Mouse (Mus musculus): ENCODE data around the gene Cdrt4.

The Cdrt4 gene

GRCm38 (mm10) chr11:62995755-62996521, 44.9 kb downstream of the Cdrt4 start:
- in situ Hi-C loops (cut with MboI), result no loop called here

GRCm38 (mm10) chr11:62996522-62996898, 45.5 kb downstream of the Cdrt4 start:
- in situ Hi-C loops (cut with MboI), result no loop called here

DNA sequence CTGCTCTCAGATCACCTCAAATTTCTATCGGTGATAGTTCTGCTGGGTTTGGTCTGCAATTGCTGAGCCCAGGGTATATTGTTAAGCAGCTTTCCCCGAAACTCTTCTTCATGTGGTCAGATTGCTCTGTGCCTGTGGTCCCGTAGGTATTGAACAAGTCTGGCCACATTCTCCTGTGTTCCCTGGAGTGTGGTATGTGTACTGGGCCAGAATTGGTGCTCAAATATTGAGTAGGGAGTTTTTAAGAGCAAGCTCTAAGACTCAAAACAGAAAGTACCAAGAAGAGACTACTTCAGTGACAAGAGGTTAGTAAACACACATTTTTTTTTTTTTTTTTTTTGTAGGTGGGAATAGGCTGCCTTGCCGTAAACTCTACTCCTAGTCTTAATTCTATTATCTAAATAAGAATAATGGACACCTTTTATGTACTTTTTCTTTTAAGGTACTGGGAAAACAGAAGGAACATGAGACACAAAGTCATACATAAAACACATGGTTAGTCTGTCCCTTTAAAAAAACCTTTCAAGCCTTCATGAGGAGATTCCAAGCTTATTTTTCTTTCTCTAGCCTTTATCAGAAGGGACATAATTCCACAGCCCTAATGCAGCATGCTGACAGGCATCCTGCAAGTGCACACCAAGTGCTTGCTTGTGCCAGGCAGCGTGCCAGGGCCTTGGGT, 46.2 kb downstream of the Cdrt4 start:
- in situ Hi-C loops (cut with MboI), result no loop called here

DNA sequence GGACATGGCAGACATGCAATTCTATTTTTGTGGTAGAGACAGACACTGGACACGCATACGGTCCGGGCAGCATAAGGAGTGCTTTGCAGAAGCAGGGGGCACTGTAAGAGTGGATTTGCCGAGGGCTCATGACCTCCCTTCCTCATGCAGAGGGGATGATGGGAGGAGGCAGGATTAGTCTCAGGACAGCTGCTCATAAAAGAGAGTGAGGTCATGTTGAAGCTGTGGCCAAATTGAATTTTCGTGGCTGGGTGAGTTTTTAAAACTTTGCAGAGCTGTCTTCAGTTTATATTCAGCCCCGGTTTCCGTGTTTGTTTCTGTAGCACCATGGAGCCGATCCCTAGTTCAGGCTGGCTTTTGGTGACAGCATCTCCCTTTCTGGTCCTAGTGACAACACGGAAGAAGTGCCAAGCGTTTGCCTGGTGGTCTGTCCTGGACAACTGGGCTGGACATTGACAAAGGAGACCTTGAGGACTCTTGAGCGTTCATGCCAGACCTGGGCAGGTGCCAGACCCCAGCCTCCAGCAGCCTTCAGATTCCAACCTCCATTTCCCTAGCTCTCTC, 46.8 kb downstream of the Cdrt4 start:
- in situ Hi-C loops (cut with MboI), result no loop called here

DNA sequence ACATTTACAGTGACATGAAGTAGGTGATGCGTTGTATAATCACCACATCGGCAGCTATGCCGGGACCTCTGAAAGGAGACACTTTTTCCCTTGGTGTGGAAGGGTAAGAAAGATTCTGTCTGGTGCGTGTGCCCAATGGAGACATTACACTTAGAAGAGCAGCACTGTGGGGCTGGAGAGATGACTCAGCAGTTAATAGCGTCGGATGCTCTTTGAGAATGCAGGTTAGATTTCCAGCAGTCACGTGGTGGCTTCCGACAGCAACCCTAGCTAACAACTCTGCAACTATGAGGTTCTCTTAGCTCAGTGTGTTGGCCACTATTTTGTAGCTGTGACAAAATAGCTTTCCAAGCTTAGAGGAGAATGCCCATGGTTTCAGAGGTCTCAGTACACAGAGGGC, 49.1 kb downstream of the Cdrt4 start:
- in situ Hi-C loops (cut with MboI), result no loop called here

GRCm38 (mm10) chr11:63004617-63005016, 53.6 kb downstream of the Cdrt4 start:
- in situ Hi-C loops (cut with MboI), result no loop called here

GRCm38 (mm10) chr11:63007376-63007775, 56.4 kb downstream of the Cdrt4 start:
- in situ Hi-C loops (cut with MboI), result no loop called here

GRCm38 (mm10) chr11:63008004-63008403, 57.0 kb downstream of the Cdrt4 start:
- in situ Hi-C loops (cut with MboI), result no loop called here

GRCm38 (mm10) chr11:63009761-63010160, 58.8 kb downstream of the Cdrt4 start:
- in situ Hi-C loops (cut with MboI), result no loop called here

- in situ Hi-C loops (cut with MboI), result no loop called here
Measured at GRCm38 (mm10) chr11:63017327-63018082, 66.5 kb downstream of the Cdrt4 start.

DNA sequence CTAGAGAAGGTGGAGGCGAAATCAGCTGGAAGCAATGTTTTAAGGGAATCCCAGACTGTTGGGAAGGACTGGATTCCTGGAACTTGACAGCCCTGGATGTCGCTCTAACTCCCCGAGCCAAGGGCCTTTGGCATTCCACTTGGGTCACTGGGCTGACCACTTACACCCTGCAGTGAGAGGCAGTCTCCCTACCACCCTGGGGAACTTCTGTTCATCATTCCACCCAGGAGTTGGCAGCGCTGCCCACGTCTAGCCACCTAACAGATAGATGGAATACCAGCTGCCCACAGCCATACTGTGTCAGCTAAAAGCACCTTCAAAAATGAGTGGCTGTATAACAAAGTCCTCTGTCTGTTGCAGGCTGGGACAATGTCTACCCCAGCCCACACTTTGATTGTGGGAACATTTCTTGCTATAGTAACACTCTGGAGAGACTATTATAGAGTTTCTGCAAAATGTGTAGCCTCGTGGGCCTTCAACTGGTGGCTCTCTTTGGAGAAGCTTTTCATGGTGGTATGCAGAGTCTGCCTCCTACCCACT, 67.2 kb downstream of the Cdrt4 start:
- in situ Hi-C loops (cut with MboI), result no loop called here

GRCm38 (mm10) chr11:63020633-63021032, 69.6 kb downstream of the Cdrt4 start:
- in situ Hi-C loops (cut with MboI), result no loop called here

GRCm38 (mm10) chr11:63021141-63021806, 70.3 kb downstream of the Cdrt4 start:
- in situ Hi-C loops (cut with MboI), result no loop called here

GRCm38 (mm10) chr11:63023461-63023860, 72.5 kb downstream of the Cdrt4 start:
- in situ Hi-C loops (cut with MboI), result no loop called here

- in situ Hi-C loops (cut with MboI), result no loop called here
Measured at GRCm38 (mm10) chr11:63024136-63024535, 73.1 kb downstream of the Cdrt4 start.

- in situ Hi-C loops (cut with MboI), result no loop called here
Measured at GRCm38 (mm10) chr11:63025476-63025875, 74.5 kb downstream of the Cdrt4 start.

DNA sequence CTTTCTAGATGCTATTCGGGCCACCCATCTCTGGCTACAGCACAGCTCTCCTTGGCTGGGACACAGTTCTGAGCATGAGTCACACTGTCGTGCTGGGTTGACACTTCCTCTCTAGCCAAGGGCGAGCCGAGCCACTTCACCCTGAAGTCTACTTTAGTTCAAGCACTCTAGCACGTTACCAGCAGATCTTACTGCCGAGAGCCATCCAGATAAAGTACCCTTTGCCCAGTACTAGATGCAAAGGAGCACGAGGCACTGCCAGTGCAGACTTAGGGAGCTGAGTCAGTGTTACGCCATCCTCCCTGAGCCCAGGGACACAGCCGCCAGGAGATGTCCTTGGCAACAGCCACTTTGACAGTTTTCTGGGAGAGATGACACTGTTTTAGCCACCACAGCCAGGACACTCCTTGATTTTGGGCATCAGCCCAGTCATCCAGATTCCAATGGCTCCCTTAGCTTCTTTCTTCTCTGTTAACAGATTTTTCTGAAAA, 75.7 kb downstream of the Cdrt4 start:
- in situ Hi-C loops (cut with MboI), result no loop called here

GRCm38 (mm10) chr11:63028131-63028530, 77.1 kb downstream of the Cdrt4 start:
- in situ Hi-C loops (cut with MboI), result no loop called here

DNA sequence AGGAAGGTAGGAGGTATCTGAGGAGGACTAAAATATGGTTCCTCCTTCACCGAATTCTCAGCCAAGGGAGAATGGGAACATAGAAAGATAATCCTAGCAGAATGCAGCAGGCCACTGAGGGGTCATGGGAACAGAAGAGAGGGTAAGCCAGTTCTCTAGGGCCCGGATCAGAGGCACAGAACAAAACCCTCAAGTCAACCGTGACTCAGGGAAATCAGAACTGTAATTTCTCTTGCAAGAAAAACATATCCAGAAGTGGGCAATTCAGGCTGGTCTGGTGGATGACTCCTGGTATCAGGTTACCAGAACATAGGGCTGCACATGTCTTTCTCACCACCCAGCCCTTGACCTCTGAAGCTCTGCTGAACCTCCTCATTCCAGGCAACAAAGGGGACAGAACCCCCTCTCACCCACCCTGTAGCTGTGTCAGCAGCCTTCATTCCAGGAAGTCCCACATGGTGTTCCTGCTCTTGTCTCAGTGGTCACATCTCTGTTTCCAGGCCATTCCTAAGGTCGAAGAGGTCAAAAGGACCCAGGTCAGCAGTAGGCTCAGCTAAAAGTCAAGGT, 78.2 kb downstream of the Cdrt4 start:
- in situ Hi-C loops (cut with MboI), result no loop called here

DNA sequence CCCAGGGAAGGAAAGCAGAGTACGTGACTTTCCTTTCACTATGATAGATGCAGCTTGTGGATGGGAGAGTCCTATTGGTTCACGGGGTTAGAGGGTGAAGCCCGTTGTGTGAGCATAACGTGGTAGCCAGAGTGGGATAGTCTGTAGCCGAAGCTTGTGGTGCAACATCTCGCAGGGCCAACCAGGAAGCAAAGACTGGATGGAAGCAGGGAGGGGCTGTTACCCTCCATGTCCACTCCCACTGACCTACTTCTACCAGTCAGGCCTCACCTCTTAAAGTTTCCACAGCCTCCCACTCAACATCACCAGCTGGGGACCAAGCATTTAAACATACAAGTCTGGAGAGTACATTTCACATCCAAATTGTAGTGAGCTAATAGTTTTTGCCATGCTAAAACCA, 78.7 kb downstream of the Cdrt4 start:
- in situ Hi-C loops (cut with MboI), result no loop called here

All from mature B cell (primary cell).